Mouse (Mus musculus) urinary bladder, adult 2 months (tissue): ENCODE results near the gene Clasp1. TPM values are rescaled to one million over a fixed set of nuclear protein-coding genes. Genes with fewer than 3 reads are reported as not detected.
A peak's percentile ranks its signal among the peaks of the same experiment; 100 is the strongest.

Experiments
- DNase-seq: peaks from one replicate; pipeline ENCODE4 v3.0.0; 2022; ENCODE audit warnings: low spot score
- polyA plus RNA-seq: library from polyadenylated mRNA; depleted of rRNA; stranded (reverse); fragments of >200 nt; gene quantifications from 2 replicates; pipeline ENCODE4 v1.2.3, GENCODE M21; 2012; rRNA removed

The Clasp1 gene
- polyA plus RNA-seq, result 21.1 and 29.4 TPM in 2 replicates

DNA sequence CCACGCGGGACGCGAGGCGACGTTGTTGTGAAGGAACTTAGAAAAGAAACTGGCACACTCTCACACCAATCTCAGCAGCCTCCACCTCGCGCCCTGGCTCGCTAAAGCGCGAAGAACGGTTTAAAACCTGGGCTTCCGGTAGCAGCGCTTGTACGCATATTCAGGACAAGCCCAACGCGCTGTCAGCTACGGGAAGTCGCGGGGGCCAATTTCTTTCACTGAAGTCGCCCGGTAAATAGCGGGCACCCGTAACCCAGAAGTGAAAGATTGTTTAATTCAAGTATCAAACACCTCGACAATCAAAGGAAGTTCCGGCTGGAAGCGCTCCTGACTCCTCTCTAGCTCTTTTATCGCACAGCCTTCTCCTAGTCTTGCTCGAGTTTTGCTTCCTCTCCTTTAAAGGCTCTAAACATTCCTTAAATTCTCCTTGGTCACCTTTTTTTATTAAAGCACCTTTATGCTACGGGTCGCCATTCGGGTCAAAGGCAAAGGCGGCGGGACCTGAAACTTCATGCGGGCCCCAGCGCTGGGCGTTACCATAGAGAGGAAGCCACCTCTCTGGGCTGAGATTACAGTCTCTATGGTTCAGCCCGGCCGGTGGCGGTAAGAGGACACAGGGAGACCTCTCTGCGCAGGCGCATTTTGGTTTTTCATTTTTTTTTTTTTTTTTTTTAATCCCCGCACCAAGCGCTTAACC lies at the start of gene Clasp1:
Gene Clasp1 (plus strand): TSS at position 302 of the 697 bp plus-strand sequence.
- peak; percentile 87 for DNase-seq

- no peak for DNase-seq
These were observed 45.0 kb upstream of the Clasp1 start for GRCm38 (mm10) chr1:118343649-118344435.

DNA sequence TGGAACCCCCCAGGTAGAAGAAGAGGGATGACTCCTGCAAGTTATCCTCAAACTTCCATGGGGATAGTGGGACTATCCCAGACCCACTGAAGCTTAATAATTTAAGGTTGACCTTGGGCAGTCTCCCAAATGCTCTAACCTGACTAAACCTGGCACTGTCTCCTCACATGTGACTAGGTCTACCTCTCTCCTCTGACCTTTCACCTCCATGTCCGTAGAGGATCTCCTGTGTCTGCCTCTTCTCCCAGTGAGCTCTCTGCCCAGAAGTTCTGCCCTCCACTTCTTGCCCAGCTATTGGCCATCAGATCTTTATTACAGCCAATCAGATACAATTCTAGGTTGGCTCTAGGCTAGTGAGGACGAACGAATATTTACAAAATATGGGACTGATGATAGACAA lies 38.9 kb upstream of the Clasp1 start:
- no peak for DNase-seq

GRCm38 (mm10) chr1:118359071-118359761 lies 29.6 kb upstream of the Clasp1 start:
- DNase-seq, result no peak

DNA sequence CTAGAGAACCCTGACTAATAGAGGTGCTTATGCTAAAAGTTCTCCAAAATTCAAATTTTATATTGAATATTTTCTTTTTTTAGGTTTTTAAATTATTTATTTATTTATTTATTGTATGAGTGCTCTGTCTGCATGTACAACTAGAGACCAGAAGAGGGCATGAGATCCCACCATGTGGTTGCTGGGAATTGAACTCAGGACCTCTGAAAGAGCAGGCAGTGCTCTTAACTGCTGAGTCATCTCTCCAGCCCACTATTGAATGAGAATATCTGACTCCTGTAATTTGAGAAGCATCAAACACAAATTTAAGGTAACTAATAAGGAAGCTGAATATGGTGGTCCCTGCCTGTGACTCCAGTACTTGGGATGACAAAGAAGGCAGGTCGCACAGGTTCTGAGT lies 20.9 kb upstream of the Clasp1 start:
- no peak for DNase-seq

DNA sequence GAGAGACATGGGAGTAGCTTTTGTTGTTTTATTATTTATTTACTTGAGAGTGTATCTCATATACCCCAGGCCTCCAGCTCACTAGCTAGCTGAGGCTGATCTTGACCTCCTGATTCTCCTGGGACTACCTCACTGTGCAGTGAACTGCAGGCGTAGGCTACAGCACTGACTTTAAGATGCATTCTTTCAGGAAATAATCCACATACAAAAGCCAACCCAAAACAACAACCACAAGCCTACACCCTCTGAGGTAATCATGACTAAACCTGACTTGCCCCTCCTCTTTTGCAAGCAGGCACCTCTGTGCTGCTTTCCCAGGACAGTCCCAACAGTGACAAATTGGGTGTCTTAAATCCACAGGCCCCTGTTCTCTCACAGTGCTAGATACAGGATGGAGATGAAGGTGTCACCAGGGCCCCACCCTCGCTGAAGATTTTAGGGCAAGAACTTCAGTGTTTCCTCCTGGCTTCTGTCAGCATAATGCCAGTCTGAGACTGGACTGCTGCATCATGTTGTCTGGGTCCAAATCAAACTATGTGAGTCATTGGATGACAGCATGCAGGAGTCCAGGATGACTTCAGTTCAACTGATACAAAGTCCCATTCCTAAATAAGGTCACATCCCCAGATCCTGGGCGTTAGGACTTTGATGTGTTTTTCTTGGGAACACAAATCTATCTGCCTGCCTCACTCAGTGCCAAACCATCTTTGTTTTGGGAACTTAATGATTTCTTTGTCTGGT lies 20.0 kb upstream of the Clasp1 start:
- no peak for DNase-seq

- DNase-seq, result no peak
These were observed 11.1 kb upstream of the Clasp1 start for GRCm38 (mm10) chr1:118377784-118378183.

- no peak for DNase-seq
These were observed 8.6 kb upstream of the Clasp1 start for GRCm38 (mm10) chr1:118380105-118380786.

DNA sequence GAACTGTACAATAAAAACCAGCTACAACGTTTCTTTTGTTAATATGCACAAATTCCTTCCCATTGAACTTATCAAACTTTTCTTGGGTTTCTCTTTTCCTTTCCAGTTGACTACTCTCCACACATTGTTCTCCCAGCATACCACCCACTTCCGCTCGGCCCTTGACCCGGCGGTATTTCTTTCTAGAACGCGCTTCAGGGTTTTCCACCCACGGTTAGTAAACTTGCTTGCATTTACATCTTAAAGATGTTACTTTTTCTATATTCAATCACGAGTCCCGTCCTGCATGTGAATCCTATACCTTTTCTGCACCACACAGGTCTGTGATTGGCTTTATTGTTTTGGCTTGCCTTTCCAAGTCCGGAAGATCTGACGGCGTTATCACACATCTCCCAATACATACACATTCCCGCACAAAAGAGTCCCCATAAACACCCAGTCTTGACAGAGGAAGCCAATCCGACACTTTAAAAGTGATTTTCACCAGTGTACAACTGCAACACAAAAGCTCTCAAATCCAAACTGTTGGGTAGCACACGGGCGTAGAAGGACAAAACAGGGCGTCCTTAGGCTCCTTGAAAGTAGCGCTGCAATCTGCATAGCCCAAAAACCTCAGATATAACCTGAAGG lies 616 bp upstream of the Clasp1 start:
- peak; percentile 28 for DNase-seq

DNA sequence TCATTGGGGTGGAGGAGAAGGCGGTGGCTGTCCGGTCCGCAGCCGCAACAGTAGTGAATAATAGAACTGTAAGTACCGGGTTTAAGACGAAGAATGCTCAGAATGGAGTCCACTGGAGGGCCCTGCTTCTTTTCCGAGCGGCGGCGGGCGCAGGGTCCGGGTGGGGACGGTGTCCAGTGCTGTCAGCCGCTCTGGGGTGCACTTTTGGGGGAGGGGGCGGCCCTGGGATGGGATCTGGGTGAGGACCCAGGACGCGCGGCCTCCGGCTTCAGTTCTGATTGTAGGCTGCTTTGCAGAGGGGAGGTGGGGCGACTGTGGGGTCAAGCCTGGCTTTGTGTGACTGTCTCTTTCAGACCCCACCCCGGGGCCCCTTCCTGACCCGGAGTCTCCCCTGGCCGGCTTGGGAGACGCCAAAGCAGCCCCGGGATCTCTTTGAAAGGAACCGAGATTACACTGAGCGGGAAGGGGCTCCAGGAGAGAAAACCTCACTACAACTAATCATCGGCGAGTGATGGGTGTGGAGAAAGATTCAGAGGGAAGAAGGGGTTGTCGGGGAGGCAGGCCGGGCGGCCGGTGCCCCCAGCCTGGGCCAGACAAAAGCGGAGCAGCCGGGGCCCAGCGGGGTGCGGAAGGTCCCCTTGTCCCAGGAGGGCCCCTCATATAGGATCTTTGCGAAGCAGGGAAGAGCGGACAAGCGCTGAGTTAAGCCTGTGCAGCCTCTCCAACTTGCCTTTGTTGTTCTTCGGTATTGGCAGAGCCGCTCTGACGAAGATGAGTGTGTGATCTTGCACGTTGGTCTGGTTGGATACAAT lies 802 bp downstream of the Clasp1 start:
- DNase-seq, result peak; percentile 60

- DNase-seq, result no peak
These were observed 1.4 kb downstream of the Clasp1 start for GRCm38 (mm10) chr1:118390266-118390660.

DNA sequence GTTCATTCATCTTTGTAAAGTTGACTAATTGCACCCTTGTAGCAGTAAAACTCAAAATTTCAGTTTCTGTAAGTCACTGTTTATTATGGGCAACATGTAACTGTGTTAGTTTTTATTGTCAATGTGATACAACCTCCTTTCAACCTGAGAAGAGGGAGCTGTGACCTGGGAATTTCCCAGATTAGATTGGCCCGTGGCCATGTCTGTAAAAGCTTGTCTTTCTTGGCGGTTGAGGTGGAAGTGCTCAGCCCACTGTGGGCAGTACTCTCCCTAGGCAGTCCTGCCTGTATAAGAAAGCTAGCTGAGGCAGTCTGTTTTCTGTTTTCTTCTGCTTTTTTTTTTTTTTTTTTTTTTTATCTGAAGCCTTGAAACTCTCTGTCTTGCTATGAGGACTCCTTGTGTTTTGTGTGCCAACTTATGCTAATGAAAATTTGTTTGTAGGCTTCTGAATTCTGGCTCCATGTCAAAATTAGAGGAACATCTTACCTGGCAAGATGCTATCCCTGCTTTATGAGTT lies 2.1 kb downstream of the Clasp1 start:
- no peak for DNase-seq

DNA sequence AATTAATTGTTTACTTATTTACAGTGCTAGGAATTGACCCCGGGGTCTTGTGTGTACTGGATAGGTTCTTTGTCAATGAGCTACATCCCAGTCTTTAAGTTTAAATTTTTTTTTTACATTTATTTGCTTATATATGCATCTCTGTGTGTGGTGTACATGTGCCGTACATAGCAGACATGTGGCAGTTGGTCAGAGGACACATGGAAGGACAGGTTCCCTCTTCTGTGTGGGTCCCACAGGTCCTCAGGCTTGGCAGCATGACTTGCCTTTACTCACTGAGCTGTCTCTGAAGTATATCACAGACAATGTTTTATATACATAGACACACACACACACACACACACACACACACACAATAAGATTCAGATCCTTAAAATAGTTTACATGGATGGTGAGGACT lies 3.4 kb downstream of the Clasp1 start:
- no peak for DNase-seq

- no peak for DNase-seq
These were observed 5.1 kb downstream of the Clasp1 start for GRCm38 (mm10) chr1:118393916-118394315.

- no peak for DNase-seq
These were observed 9.0 kb downstream of the Clasp1 start for GRCm38 (mm10) chr1:118397866-118398265.

- DNase-seq, result no peak
These were observed 9.7 kb downstream of the Clasp1 start for GRCm38 (mm10) chr1:118398567-118398966.

DNA sequence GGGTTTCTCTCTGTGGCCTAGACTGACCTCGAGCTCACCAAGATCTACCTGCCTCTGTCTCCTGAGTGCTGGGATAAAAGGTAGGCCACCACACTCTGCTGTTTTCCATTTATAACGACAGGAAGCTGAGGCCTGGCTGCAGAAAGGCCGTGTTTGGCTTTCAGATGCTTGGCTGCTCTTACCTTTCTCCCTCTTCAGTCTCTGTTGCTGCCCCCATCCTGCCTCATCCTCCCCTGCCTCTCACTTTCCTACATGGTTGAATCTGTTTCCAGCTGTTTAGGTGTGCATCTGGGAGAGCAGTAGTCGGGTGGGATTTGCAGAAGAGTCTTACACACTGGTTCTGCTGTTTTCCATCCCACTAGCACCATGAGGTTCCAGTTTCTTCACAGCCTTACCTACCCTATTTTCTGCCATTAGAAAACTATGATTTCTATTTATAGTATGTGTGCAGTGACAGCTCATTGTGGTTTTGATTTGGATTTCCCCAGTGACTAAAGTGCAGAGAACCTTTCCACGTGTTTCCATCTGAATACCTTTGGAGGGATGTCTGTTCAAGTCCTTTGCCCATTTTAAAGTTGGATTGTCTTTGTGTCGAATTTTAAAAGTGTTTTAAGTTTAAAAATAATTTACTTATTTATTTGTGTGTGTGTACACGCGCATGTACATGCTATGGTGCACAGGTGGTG lies 10.9 kb downstream of the Clasp1 start:
- DNase-seq, result no peak

DNA sequence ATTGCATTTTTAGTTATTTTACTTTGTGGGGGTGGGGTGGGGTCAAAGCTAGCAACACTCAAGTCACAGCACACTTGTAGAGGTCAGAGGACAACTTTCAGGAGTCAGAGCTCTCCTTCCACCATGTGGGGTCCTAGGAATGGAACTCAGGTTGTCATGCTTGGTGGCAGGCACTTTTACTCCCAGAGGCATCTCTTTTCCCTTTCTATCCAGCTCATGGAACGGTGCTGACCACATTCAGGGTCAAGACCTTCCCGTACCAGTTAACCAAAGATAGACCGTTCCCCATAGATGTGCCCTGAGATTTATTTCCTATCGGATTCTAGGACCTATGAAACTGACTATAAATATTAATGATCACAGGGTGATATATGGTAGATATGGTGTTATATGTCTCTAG lies 13.1 kb downstream of the Clasp1 start:
- no peak for DNase-seq

- DNase-seq, result no peak
These were observed 13.7 kb downstream of the Clasp1 start for GRCm38 (mm10) chr1:118402556-118402955.
